Mouse (Mus musculus): ENCODE results near the gene Cutc.

Gene Cutc

GRCm38 (mm10) chr19:43795511-43795910 is 42.7 kb downstream of the Cutc start:
- no peak for DNase-seq (ENCODE audit: low spot score)

- no peak for DNase-seq (ENCODE audit: low spot score)
These were observed 44.4 kb downstream of the Cutc start for GRCm38 (mm10) chr19:43797216-43797615.

- no peak for DNase-seq (ENCODE audit: low spot score)
These were observed 48.7 kb downstream of the Cutc start for GRCm38 (mm10) chr19:43801427-43802051.

- no peak for DNase-seq (ENCODE audit: low spot score)
These were observed 51.1 kb downstream of the Cutc start for GRCm38 (mm10) chr19:43803866-43804265.

- DNase-seq (ENCODE audit: low spot score), result no peak
These were observed 56.5 kb downstream of the Cutc start for GRCm38 (mm10) chr19:43809331-43809730.

GRCm38 (mm10) chr19:43811419-43811818 is 58.6 kb downstream of the Cutc start:
- no peak for DNase-seq (ENCODE audit: low spot score)

- DNase-seq (ENCODE audit: low spot score), result no peak
These were observed 60.5 kb downstream of the Cutc start for GRCm38 (mm10) chr19:43813315-43813714.

- no peak for DNase-seq (ENCODE audit: low spot score)
These were observed 63.0 kb downstream of the Cutc start for GRCm38 (mm10) chr19:43815661-43816414.
